Mouse (Mus musculus) gastrocnemius, postnatal 4 days (tissue): ENCODE data around the gene Smim7. TPM values are rescaled to one million over a fixed set of nuclear protein-coding genes. Genes with fewer than 3 reads are reported as not detected.

Experiments
- DNase-seq, 2 experiments: peaks; one replicate each; pipeline ENCODE4 v3.0.0; 2021 to 2022; ENCODE audit warnings: low spot score in 2 of 2, mixed read lengths in 2 of 2
- microRNA-seq: library from miRNA; unstranded; fragments of <30 nt; microRNA quantifications from one replicate; pipeline ENCODE4 v1.2.0, GENCODE M21; 2021
- total RNA-seq, 2 experiments: library from RNA; stranded (reverse); gene quantifications; 2 replicates each; pipeline ENCODE4 v1.2.3; 2021

Gene Smim7
- total RNA-seq, 2 experiments from 2014 or later, result 114 to 123 TPM

- peak; percentile 97 to 98 for DNase-seq
Observed at GRCm38 (mm10) chr8:72547802-72548643, 22.9 kb downstream of the Smim7 start, which contains the start of gene Med26. TSS of gene Med26 (minus strand) at chr8:72548270.

GRCm38 (mm10) chr8:72547122-72547801 lies 23.6 kb downstream of the Smim7 start:
- DNase-seq, result no peak

- no peak for DNase-seq
Observed at GRCm38 (mm10) chr8:72539234-72539633, 31.7 kb downstream of the Smim7 start.

- DNase-seq, result no peak
Observed at GRCm38 (mm10) chr8:72534888-72535287, 36.0 kb downstream of the Smim7 start.

GRCm38 (mm10) chr8:72532103-72532502 lies 38.8 kb downstream of the Smim7 start:
- no peak for DNase-seq

- DNase-seq, result no peak
Observed at GRCm38 (mm10) chr8:72521888-72522287, 49.0 kb downstream of the Smim7 start.

- no peak for DNase-seq
Observed at GRCm38 (mm10) chr8:72517421-72517988, 53.4 kb downstream of the Smim7 start.

Small RNA genes lying within 50 kb of the gene (microRNA-seq; reads per million reads assigned to microRNA genes)
- gene Gm28019, result not detected

Other genes with a start within 250 kb of the Smim7 start
- 10 to 100 TPM; 41.6 to 51.1 TPM for gene Eps15l1, start 149.6 kb downstream of the Smim7 start, total RNA-seq
- gene Calr3, start 127.2 kb downstream of the Smim7 start, total RNA-seq, result 1 to 10 TPM; 1.3 to 2.0 TPM
- gene 1700030K09Rik, start 127.2 kb downstream of the Smim7 start, total RNA-seq, result 1 to 10 TPM; 6.3 to 6.5 TPM
- 10 to 100 TPM; 47.7 to 60.6 TPM for gene Cherp, start 95.9 kb downstream of the Smim7 start, total RNA-seq
- 10 to 100 TPM; 24.5 to 28.3 TPM for gene Slc35e1, start 78.5 kb downstream of the Smim7 start, total RNA-seq
- 1 to 10 TPM; 9.4 to 9.8 TPM for gene Med26, start 22.8 kb downstream of the Smim7 start, total RNA-seq
- 100 to 1,000 TPM; 536 to 560 TPM for gene Tmem38a, start 967 bp upstream of the Smim7 start, total RNA-seq
- gene Nwd1, start 75.6 kb upstream of the Smim7 start, total RNA-seq, result 1 to 10 TPM; 1.3 to 1.7 TPM
- 100 to 1,000 TPM; 113 to 127 TPM for gene Sin3b, start 152.2 kb upstream of the Smim7 start, total RNA-seq
- 1 to 10 TPM; 2.3 to 2.4 TPM for gene F2rl3, start 190.8 kb upstream of the Smim7 start, total RNA-seq